Mouse (Mus musculus) urinary bladder, postnatal 36 days (tissue): ENCODE measurements at regions not wholly inside any gene's neighbourhood (a gene's known extent, or its start where the extent isn't known, plus 50 kb on each side); places are given as distances from the start of the nearest gene placed in this dataset.

ENCODE experiments used
- DNase-seq, 2 experiments: peaks; one replicate each; pipeline ENCODE4 v3.0.0; 2022; ENCODE audit warnings: low spot score in 2 of 2, mixed read lengths in 1 of 2

DNA sequence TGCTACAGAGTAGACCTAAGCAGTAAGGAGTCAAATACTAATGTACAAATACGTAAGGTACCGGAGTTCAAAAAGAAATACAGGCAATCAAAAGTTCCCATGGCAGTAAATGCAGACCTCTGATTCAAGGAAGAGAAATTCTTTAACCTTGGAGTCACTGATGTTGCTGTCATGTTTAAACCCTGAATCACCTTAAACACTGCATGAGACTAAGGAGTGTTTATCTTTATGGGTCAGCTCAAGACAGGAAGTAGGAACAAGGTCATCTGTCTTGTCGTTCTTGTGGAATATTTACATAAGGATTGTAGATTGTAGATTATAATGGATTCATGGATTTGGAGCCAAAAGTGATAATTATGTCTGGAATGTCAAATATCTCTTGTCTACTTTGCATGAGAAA lies 1708.7 kb upstream of the Slc10a2 start:
- no peak for DNase-seq

DNA sequence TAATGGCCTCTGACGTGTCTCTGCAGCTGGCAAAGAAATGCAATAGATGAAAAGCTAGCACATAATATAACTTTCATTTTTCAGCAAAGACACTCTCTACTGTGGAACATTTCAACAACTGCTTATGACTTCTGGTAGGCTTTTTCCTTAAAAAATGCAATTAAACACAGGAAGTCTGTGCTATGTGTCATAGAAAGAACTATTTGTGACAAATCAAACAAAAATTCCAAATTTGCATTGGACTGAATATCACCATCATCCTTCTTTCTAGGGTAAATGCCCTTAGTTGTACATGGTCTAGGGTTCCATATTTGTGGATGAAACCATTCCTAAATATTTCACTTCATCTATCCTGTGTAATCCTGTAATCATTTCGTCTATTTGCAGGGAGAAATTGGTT lies 1702.0 kb upstream of the Slc10a2 start:
- no peak for DNase-seq

DNA sequence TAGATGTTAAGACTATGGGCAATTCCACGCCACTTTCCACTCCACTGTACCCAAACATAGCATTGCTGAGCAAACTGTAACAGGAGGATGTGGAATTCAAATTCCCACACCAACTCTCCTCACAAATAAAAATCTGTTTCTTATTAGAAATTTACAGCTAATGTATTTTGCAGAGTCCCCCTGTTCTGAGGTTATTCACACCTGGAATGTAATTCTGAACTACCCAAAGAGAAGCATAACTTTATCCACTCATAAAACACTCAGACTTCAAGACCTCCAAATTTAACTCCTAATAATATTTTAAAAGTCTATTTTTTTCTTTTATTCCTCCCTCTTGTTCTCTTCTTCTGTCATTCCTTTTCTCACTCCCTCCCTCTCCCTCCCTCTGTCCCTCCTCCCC lies 1698.0 kb upstream of the Slc10a2 start:
- no peak for DNase-seq

GRCm38 (mm10) chr8:6801076-6801475 lies 1695.9 kb upstream of the Slc10a2 start:
- DNase-seq = no peak

DNA sequence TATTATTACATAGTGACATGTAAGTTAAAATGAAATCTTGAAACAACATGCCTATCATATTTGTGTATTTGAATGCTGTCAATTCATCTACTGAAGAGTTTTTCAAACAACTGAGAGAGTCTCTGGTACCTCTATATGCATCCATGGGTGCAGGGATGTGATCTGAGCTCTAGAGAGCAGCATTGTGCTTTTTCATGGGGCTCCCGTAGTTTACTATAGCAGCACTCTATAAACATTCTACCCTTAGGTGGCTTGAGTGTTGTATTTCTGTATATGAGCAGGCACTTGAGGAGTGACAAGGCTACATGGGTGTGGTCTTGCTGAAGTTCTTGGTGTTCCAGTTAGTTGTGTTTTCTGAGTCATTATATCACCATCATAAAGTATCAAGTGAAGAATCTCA lies 1683.9 kb upstream of the Slc10a2 start:
- DNase-seq = no peak

DNA sequence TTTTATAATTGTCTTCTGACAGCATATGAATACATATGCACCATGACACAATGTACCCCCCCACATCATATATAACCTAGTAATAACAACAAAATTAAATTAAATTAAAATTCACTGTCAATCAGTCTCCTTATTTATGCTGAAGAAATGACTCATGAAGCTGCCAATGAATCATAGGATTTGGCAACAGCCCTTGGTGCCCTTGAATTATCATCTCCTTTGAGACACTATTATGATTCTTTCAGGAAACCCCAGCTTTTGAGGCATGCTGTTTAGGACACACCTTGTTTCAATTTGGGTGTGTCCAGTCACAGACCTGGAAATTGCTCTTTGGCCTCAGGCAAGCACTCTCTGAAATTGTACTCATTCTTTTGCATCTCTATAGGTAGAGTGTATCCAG lies 1675.8 kb upstream of the Slc10a2 start:
- no peak for DNase-seq

DNA sequence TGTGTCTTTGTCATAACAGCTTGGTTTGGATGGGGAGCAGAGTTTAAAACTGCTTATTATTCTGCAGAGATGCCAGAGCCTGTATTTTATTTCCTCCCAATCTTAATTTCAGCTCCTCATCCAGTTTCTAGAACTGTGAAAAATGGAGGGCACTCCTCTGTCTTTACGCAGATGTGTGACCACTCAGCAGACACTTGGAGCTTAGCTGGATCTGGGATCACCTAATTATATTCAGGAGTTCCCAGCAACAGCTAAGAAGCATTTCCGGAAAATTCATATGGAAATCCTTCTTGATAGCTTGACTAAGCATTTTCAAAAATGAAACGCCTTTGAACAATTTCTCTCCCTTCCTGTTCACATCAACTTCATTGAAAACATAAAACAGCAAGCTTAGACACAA lies 1670.0 kb upstream of the Slc10a2 start:
- DNase-seq = no peak

GRCm38 (mm10) chr8:6729571-6729970 lies 1624.4 kb upstream of the Slc10a2 start:
- no peak for DNase-seq

GRCm38 (mm10) chr8:6708886-6709449 lies 1603.8 kb upstream of the Slc10a2 start:
- no peak for DNase-seq

DNA sequence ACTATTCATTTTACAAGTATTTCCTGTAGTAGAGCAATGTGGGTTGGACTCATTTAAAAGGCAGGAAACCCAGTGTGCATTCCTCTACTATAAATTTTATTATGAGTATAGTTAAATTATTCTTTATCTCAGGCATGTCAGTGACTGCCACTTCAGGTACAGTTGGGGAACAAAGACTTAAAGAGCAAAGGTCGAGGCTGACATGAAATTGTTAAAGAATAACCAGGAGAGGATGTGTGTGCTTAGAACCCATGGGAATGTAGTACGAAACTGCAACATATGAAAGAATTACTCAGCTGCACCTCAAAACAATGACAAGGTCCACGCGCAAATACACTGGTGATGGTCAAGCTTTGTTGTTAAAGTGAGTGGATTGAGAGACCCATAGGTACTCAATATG lies 1583.4 kb upstream of the Slc10a2 start:
- no peak for DNase-seq

- DNase-seq = no peak
Measured at GRCm38 (mm10) chr8:6658860-6659259, 1553.7 kb upstream of the Slc10a2 start.

DNA sequence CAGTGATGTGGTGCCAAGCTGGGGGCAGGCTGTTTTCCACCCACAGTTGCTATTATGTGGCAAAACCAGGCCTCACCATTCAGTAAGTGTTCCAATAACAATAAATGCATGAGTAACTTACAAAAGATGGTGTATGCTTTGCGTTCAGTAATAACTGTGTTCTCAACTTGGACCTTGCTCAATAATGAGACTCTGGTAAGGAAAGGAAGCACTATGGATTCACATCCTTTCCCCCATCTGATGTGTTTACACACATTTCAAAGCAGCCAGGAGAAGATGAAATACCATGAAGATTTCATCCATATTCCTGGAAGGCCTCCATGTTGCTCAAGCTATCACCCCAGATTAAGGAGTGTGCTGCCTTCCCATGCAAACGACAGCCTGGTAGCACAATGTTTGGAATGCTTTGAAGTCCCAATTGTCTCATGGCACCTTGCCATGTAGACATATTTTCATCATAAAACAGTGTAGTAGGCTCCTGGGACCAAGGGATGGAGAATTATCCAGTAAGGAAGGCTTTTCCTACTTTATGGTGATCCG lies 1552.4 kb upstream of the Slc10a2 start:
- no peak for DNase-seq

GRCm38 (mm10) chr8:6652180-6652579 lies 1547.0 kb upstream of the Slc10a2 start:
- no peak for DNase-seq

GRCm38 (mm10) chr8:6648083-6648482 lies 1542.9 kb upstream of the Slc10a2 start:
- DNase-seq = no peak

- DNase-seq = no peak
Measured at GRCm38 (mm10) chr8:6645287-6645957, 1540.3 kb upstream of the Slc10a2 start.

DNA sequence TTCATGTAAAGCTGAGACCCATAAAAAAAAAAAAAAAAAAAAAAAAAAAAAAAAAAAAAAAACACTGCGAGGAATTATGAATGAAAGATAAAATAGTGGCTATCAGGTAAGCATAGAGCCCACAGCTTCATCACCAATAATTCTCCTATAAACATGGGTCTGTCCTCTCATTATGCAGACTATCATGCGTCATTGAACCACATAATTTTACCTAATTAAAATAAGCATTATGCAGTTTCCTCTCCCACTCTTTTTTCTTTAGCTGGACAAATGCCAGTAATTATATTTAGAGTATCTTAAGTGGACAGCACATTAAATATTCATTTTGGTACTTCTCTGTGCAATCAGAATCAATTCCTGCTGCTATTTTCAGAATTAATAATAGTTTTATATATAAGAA lies 1539.2 kb upstream of the Slc10a2 start:
- no peak for DNase-seq

DNA sequence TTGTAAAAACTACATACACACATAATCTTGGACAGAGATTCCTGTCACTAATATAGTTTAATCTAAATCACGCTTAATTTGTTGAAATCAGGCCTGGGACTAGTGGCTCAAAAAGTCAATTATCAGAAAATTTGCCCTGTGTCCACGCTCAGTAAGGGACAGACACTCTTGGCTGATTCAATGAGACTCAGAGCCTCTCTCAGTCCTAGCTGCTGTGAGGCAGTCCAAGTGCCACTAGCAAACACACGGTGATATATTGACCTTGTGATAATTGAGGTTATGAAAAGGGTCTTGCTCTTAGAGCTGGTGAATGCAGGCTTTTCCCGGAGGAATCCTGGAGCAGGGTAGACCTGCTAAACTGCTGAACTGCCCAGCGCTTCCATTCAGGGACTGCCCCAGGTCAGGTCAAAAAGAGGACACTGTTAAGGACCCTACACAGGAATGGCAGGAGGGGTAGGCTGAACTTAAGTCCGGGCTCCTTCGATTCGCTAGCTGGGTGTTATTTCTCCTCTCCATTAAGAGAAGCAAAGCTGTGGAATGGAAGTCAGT lies 1521.9 kb upstream of the Slc10a2 start:
- DNase-seq = no peak

GRCm38 (mm10) chr8:6608891-6609290 lies 1503.7 kb upstream of the Slc10a2 start:
- no peak for DNase-seq

GRCm38 (mm10) chr8:6606854-6607535 lies 1501.8 kb upstream of the Slc10a2 start:
- no peak for DNase-seq

GRCm38 (mm10) chr8:6604232-6604804 lies 1499.2 kb upstream of the Slc10a2 start:
- DNase-seq = no peak

DNA sequence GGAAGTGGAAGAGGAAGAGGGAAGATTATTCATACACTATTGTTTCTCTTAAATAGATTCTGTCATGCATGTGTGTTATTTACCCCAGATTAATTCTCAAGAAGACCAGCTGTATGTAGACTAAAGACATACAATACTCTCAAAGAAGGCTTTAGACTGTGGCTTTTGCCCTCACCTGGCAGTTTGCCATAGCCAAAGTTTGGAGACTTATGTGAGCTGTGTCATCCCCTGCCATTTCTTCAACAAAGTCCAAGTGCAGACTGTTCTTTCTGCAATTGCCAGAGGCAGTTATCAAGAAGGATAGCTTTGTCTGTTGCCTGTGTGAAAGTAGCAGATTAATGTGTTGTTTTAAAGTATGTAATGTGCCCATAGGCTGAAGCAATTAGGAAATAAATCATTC lies 1485.0 kb upstream of the Slc10a2 start:
- DNase-seq = no peak

DNA sequence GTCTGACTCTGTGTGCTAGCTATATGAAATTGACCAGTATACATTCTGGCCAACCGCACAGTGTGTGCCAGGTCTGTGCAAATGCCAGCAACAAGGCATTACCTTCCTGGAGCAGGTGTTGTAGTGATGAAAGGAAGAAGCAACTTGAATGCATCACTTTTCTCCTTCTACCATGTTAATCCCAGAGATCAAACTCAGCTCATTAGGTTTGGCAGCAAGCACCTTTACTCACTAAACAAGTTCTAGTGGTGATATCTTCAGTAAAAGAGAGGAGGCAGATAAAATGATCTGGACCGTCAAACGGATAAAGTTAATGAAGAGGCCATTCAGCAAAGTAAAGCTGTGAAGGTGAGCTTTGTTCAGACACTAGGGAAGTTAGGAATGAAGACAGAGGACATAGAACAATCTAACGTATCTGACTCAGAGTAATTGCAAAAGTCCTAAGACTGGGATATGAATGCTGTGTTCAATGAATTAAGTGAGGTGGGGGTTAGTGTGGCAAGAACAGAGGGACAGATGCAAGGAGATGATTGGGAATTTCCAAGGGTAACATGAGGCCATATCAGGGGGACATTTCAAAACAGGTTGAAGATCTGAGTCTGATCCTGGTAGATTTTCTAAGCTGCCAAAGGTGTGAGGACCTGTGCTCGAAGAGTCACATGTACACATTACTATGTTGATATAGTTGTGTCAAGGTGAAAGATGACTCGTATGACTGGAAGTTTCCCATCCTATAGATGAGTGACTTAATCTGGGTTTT lies 1478.4 kb upstream of the Slc10a2 start:
- DNase-seq = no peak
